Mouse (Mus musculus): ENCODE data around the gene Olfr639. TPM values are rescaled to one million over a fixed set of nuclear protein-coding genes. Genes with fewer than 3 reads are reported as not detected.
"Not testable (repeated sequence)": the region's sequence is repeated elsewhere in the genome, so short reads cannot be mapped to it uniquely, and the experiment has no call there.

Gene Olfr639
- total RNA-seq (2021), result not detected
- long read RNA-seq, experiment 1, result 0 reads
- long read RNA-seq, experiment 2, result 0 reads

GRCm38 (mm10) chr7:104017203-104017602 is at the start of gene Olfr639:
Gene Olfr639 (minus strand): TSS chr7:104017303.
- intact Hi-C loops (cut with DNase I), result no loop called here
- no peak for DNase-seq

DNA sequence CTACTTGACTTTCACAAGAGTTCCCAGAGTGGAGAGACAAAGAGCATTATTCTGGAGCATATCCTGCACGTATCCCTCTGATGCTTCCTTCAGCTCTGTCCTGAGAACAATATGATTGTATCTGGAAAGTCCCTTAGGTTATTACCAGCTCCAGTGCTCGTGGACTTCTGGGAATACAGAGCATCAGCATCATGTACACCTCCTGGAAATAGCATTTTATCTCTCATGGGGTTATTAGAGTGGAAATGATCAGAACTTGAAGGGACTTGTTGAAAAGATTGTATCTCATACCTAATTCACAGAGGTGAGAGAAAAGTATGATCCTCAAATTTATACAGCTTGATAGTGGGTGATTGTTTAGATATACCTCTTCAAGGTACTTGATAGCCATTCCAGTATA is 44.2 kb upstream of the Olfr639 start, which contains the start of gene 4930516K23Rik:
Gene 4930516K23Rik (minus strand): TSS at position 101 of the 400 bp plus-strand sequence.
- intact Hi-C loops (cut with DNase I), result no loop called here
- DNase-seq, result no peak

DNA sequence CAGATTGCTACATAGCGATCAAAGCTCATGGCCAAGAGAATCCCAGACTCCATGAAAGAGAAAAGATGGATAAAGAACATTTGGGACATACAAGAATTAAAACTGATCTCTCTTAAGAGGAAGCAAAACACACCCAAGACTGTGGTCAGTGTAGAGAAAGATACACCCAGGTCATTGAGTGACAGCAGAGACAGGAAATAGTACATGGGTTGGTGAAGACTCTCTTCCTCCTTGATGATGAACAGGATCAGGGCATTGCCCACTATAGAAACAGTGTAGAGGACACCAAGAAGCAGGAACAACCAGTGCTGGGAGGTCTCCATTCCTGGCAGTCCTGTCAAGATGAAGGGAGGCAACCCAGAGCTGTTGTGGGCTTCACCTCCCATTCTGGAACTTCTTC is 42.1 kb upstream of the Olfr639 start:
- intact Hi-C loops (cut with DNase I), result no loop called here
- DNase-seq, result no peak

- no peak for DNase-seq
- intact Hi-C loops (cut with DNase I), result no loop called here
Observed at GRCm38 (mm10) chr7:104052566-104052965, 35.5 kb upstream of the Olfr639 start, which contains the start of gene Olfr642. Gene Olfr642 (minus strand): TSS chr7:104052666.

- DNase-seq, result no peak
- intact Hi-C loops (cut with DNase I), result no loop called here
Observed at GRCm38 (mm10) chr7:104050745-104051144, 33.6 kb upstream of the Olfr639 start.

- intact Hi-C loops (cut with DNase I), result no loop called here
- no peak for DNase-seq
Observed at GRCm38 (mm10) chr7:104035145-104035544, 18.0 kb upstream of the Olfr639 start, which contains the start of gene Olfr641. Gene Olfr641 (plus strand): TSS chr7:104035445.

DNA sequence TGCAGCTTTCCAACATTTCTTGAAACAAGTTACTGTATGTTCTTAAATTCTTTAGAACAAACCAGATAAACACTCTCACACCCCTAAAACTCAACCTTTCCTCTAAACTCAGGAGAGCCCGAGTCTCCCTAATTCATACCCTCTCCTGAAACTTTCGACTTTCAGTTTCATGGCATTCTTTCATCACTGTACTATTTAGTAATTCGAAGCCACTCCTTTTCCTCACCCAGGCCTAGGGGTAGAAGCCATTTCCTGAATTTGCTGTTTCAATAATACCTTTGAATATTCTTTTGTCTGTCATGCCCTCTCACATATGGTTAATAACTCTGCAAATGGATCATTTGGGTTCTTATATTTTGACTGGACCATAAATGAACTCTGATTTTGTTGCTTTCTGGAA is 9.9 kb upstream of the Olfr639 start:
- DNase-seq, result no peak
- intact Hi-C loops (cut with DNase I), result no loop called here

- intact Hi-C loops (cut with DNase I), result no loop called here
Observed at GRCm38 (mm10) chr7:104025473-104025872, 8.4 kb upstream of the Olfr639 start, which contains the start of gene Olfr640. Gene Olfr640 (minus strand): TSS chr7:104025573.

DNA sequence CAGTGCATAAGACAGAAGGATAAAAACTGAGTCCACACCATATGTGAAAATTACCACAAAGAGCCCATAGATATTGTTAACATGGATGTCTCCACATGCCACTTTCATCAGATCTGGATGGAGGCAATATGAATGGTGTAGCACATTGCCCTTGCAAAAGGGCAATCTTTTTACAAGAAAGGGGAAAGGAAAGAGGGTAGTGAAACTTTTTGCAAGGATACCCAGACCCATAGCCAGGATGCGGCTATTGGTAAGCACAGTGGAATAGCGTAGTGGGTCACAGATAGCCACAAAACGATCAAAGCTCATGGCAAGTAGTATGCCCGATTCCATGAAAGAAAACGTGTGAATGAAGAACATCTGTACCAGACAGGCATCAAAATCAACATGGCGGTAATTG is 4.5 kb upstream of the Olfr639 start:
- DNase-seq, result no peak
- intact Hi-C loops (cut with DNase I), result no loop called here

More at GRCm38 (mm10) chr7:104025473-104025872, 8.4 kb upstream of the Olfr639 start, which contains the start of gene Olfr640:
- no peak for DNase-seq

DNA sequence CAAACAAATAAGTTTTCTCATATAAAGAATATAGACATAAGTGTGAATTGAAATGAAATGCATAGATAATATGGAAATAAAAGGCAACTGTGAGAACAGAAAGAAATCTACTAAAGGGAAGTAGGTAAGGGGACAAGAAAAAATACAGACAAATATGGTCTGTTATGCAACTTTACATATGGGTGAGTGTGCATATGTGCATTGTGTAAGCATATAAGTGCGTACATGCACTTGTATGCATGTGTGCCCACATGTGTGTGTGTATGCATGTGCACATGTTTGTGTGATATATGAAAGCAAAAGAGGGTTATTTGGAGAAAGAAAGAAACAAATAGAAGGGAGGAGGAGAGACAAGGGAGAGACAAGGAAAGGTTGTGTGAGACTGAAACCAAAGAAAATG is 1.9 kb upstream of the Olfr639 start:
- DNase-seq, result no peak
- intact Hi-C loops (cut with DNase I), result no loop called here

GRCm38 (mm10) chr7:103999124-103999523 is 18.0 kb downstream of the Olfr639 start:
- DNase-seq, result no peak
- intact Hi-C loops (cut with DNase I), result no loop called here

DNA sequence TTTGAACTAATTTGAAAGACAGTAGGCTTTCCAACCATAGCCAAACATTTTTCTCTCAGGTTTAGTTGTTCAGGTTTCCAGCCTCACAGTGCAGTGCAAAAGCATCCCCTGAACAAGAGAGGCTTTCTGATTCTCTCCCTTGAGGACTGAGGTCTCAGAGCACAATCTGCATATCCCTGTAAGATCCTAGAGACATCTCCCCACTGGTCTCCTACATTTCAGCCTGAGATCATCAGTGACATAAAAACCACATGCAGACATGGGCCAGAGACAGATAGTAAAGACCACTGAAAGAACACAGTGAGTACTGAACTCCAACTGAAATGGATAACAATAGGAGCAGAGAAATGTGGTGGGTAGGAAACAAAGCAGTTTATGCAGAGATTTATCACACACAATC is 18.7 kb downstream of the Olfr639 start, which contains the start of gene Olfr638:
Gene Olfr638 (plus strand): TSS at position 301 of the 400 bp plus-strand sequence.
- DNase-seq, result no peak
- intact Hi-C loops (cut with DNase I), result no loop called here

GRCm38 (mm10) chr7:103971782-103972181 is 45.3 kb downstream of the Olfr639 start:
- intact Hi-C loops (cut with DNase I), result no loop called here
- DNase-seq, result no peak

GRCm38 (mm10) chr7:103970852-103971251 is 46.3 kb downstream of the Olfr639 start, which contains the start of gene Olfr635:
Gene Olfr635 (plus strand): TSS chr7:103971152.
- intact Hi-C loops (cut with DNase I), result no loop called here
- no peak for DNase-seq

DNA sequence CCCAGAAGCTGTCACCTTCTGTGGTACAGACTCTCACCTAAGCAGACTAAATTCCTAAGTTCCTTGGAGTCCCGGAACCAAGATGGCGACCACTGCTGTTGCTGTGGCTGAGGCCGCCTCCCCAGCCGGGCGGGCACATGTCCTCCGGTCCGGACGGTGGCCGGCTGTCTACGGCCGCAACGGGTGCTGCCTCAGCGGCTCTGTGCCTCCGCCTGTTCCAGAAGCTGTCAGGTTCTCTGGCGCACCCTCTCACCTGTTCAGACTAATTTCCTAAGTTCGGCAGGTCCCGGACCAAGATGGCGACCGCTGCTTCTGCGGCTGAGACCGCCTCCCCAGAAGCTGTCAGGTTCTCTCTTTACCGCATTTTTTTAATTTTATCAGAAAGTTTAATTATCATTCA is 50.2 kb downstream of the Olfr639 start:
- intact Hi-C loops (cut with DNase I), result not testable (repeated sequence)

More for the DNA sequence above, 50.2 kb downstream of the Olfr639 start:
- DNase-seq, result not testable (repeated sequence)

Other genes starting within 250 kb of the Olfr639 start
- not detected for gene Olfr69, start 245.7 kb downstream of the Olfr639 start, total RNA-seq (2021)
- gene Olfr68, start 237.6 kb downstream of the Olfr639 start, total RNA-seq (2021), result not detected
- gene Olfr67, start 225.5 kb downstream of the Olfr639 start, total RNA-seq (2021), result not detected
- gene Hbb-bt, start 203.3 kb downstream of the Olfr639 start, total RNA-seq (2021), result 10 to 100 TPM; 28.4 to 35.6 TPM
- gene Hbb-bs, start 189.2 kb downstream of the Olfr639 start, total RNA-seq (2021), result 100 to 1,000 TPM; 266 to 399 TPM
- not detected for gene Hbb-bh2, start 176.8 kb downstream of the Olfr639 start, total RNA-seq (2021)
- gene Hbb-bh1, start 174.1 kb downstream of the Olfr639 start, total RNA-seq (2021), result not detected
- not detected for gene Hbb-y, start 164.1 kb downstream of the Olfr639 start, total RNA-seq (2021)
- gene Olfr66, start 131.1 kb downstream of the Olfr639 start, total RNA-seq (2021), result not detected
- gene Olfr64, start 122.8 kb downstream of the Olfr639 start, total RNA-seq (2021), result not detected
- gene Olfr65, start 113.8 kb downstream of the Olfr639 start, total RNA-seq (2021), result not detected
- not detected for gene Olfr631, start 88.5 kb downstream of the Olfr639 start, total RNA-seq (2021)
- gene Olfr632, start 83.0 kb downstream of the Olfr639 start, total RNA-seq (2021), result not detected
- not detected for gene Olfr633, start 72.9 kb downstream of the Olfr639 start, total RNA-seq (2021)
- gene Olfr635, start 46.2 kb downstream of the Olfr639 start, total RNA-seq (2021), result not detected
- not detected for gene Olfr638, start 18.6 kb downstream of the Olfr639 start, total RNA-seq (2021)
- not detected for gene Olfr640, start 8.3 kb upstream of the Olfr639 start, total RNA-seq (2021)
- not detected for gene Olfr641, start 18.1 kb upstream of the Olfr639 start, total RNA-seq (2021)
- gene Olfr642, start 35.4 kb upstream of the Olfr639 start, total RNA-seq (2021), result not detected
- gene 4930516K23Rik, start 44.1 kb upstream of the Olfr639 start, total RNA-seq (2021), result not detected
- not detected for gene Olfr644, start 54.6 kb upstream of the Olfr639 start, total RNA-seq (2021)
- not detected for gene Olfr645, start 68.2 kb upstream of the Olfr639 start, total RNA-seq (2021)
- gene Olfr646, start 87.6 kb upstream of the Olfr639 start, total RNA-seq (2021), result not detected
- gene Ubqln5, start 112.5 kb upstream of the Olfr639 start, total RNA-seq (2021), result not detected
- gene Olfr643, start 120.1 kb upstream of the Olfr639 start, total RNA-seq (2021), result not detected
- gene Ubqln3, start 126.0 kb upstream of the Olfr639 start, total RNA-seq (2021), result not detected
- gene Ubqlnl, start 133.3 kb upstream of the Olfr639 start, total RNA-seq (2021), result not detected
- gene Olfm5, start 147.5 kb upstream of the Olfr639 start, total RNA-seq (2021), result not detected
- gene Olfr648, start 166.1 kb upstream of the Olfr639 start, total RNA-seq (2021), result not detected
- not detected for gene Olfr649, start 178.7 kb upstream of the Olfr639 start, total RNA-seq (2021)
- gene Trim6, start 201.5 kb upstream of the Olfr639 start, total RNA-seq (2021), result under 1 TPM in 1 of 2 experiments, not detected in 1; 0.20 TPM
- 1 to 10 TPM in 1 of 2 experiments, under 1 TPM in 1; 0.67 to 1.4 TPM for gene Trim34a, start 227.2 kb upstream of the Olfr639 start, total RNA-seq (2021)

All from gastrocnemius, postnatal 36 days (tissue).